Mouse (Mus musculus): ENCODE data around the gene Drap1. TPM values are rescaled to one million over a fixed set of nuclear protein-coding genes. Genes with fewer than 3 reads are reported as not detected.

Drap1 gene
- 100 to 1,000 TPM; 562 to 812 TPM for polyA plus RNA-seq (2012; fragmentation: generic; extraction: Trizol)

GRCm38 (mm10) chr19:5424782-5425741, at the start of gene Drap1, which contains the start of gene AI837181:
TSS of gene Drap1 (minus strand) at chr19:5424979.
TSS of gene AI837181 (plus strand) at chr19:5425144.

GRCm38 (mm10) chr19:5473720-5474119, 48.9 kb upstream of the Drap1 start, which contains the start of gene Efemp2:
TSS of gene Efemp2 (plus strand) at chr19:5473954.

GRCm38 (mm10) chr19:5468374-5468773, 43.6 kb upstream of the Drap1 start, which contains the start of gene Ctsw:
TSS of gene Ctsw (minus strand) at chr19:5468507.

GRCm38 (mm10) chr19:5460465-5460911, 35.7 kb upstream of the Drap1 start, which contains the start of gene Fibp:
TSS of gene Fibp (plus strand) at chr19:5460615.

GRCm38 (mm10) chr19:5457746-5458442, 33.1 kb upstream of the Drap1 start, which contains the start of gene Ccdc85b:
TSS of gene Ccdc85b (minus strand) at chr19:5457894.

GRCm38 (mm10) chr19:5447515-5448353, 23.0 kb upstream of the Drap1 start, which contains the start of gene Fosl1:
TSS of gene Fosl1 (plus strand) at chr19:5447547.

GRCm38 (mm10) chr19:5402293-5402692, 22.5 kb downstream of the Drap1 start, which contains the start of gene Tsga10ip:
TSS of gene Tsga10ip (minus strand) at chr19:5402526.

GRCm38 (mm10) chr19:5388588-5389242, 36.1 kb downstream of the Drap1 start, which contains the start of gene Sart1:
TSS of gene Sart1 (minus strand) at chr19:5388703.

Other genes with a start within 250 kb of the Drap1 start
- 10 to 100 TPM in 1 of 2 experiments, 1 to 10 TPM in 1; 7.7 to 24.1 TPM for gene Pacs1, start 151.9 kb downstream of the Drap1 start, polyA plus RNA-seq (2012; fragmentation: generic; extraction: Trizol)
- gene Sf3b2, start 129.5 kb downstream of the Drap1 start, polyA plus RNA-seq (2012; fragmentation: generic; extraction: Trizol), result 100 to 1,000 TPM; 155 to 206 TPM
- under 1 TPM; 0.01 to 0.04 TPM for gene Gal3st3, start 126.6 kb downstream of the Drap1 start, polyA plus RNA-seq (2012; fragmentation: generic; extraction: Trizol)
- gene Catsper1, start 89.2 kb downstream of the Drap1 start, polyA plus RNA-seq (2012; fragmentation: generic; extraction: Trizol), result under 1 TPM in 1 of 2 experiments, not detected in 1; 0.01 TPM
- 10 to 100 TPM; 13.3 to 17.5 TPM for gene Cst6, start 75.4 kb downstream of the Drap1 start, polyA plus RNA-seq (2012; fragmentation: generic; extraction: Trizol)
- 10 to 100 TPM; 19.7 to 31.1 TPM for gene Eif1ad, start 58.2 kb downstream of the Drap1 start, polyA plus RNA-seq (2012; fragmentation: generic; extraction: Trizol)
- gene Banf1, start 57.8 kb downstream of the Drap1 start, polyA plus RNA-seq (2012; fragmentation: generic; extraction: Trizol), result 100 to 1,000 TPM; 410 to 751 TPM
- 100 to 1,000 TPM in 1 of 2 experiments, 10 to 100 TPM in 1; 90.8 to 138 TPM for gene Sart1, start 36.3 kb downstream of the Drap1 start, polyA plus RNA-seq (2012; fragmentation: generic; extraction: Trizol)
- under 1 TPM; 0.15 to 0.57 TPM for gene Tsga10ip, start 22.5 kb downstream of the Drap1 start, polyA plus RNA-seq (2012; fragmentation: generic; extraction: Trizol)
- 100 to 1,000 TPM; 130 to 150 TPM for gene AI837181, start 165 bp upstream of the Drap1 start, polyA plus RNA-seq (2012; fragmentation: generic; extraction: Trizol)
- 10 to 100 TPM; 12.6 to 75.6 TPM for gene Fosl1, start 22.6 kb upstream of the Drap1 start, polyA plus RNA-seq (2012; fragmentation: generic; extraction: Trizol)
- gene Ccdc85b, start 32.9 kb upstream of the Drap1 start, polyA plus RNA-seq (2012; fragmentation: generic; extraction: Trizol), result 10 to 100 TPM; 19.1 to 30.2 TPM
- 10 to 100 TPM; 64.4 to 74.0 TPM for gene Fibp, start 35.6 kb upstream of the Drap1 start, polyA plus RNA-seq (2012; fragmentation: generic; extraction: Trizol)
- 1 to 10 TPM in 1 of 2 experiments, under 1 TPM in 1; 0.12 to 1.7 TPM for gene Ctsw, start 43.5 kb upstream of the Drap1 start, polyA plus RNA-seq (2012; fragmentation: generic; extraction: Trizol)
- gene Efemp2, start 49.0 kb upstream of the Drap1 start, polyA plus RNA-seq (2012; fragmentation: generic; extraction: Trizol), result 100 to 1,000 TPM; 126 to 239 TPM
- 10 to 100 TPM; 60.9 to 64.0 TPM for gene Mus81, start 63.4 kb upstream of the Drap1 start, polyA plus RNA-seq (2012; fragmentation: generic; extraction: Trizol)
- gene Cfl1, start 65.5 kb upstream of the Drap1 start, polyA plus RNA-seq (2012; fragmentation: generic; extraction: Trizol), result 1,000 to 10,000 TPM; 1,421 to 2,469 TPM
- under 1 TPM; 0.05 to 0.50 TPM for gene 1700020D05Rik, start 78.8 kb upstream of the Drap1 start, polyA plus RNA-seq (2012; fragmentation: generic; extraction: Trizol)
- 1 to 10 TPM; 1.8 to 8.4 TPM for gene Snx32, start 85.6 kb upstream of the Drap1 start, polyA plus RNA-seq (2012; fragmentation: generic; extraction: Trizol)
- gene Ovol1, start 135.7 kb upstream of the Drap1 start, polyA plus RNA-seq (2012; fragmentation: generic; extraction: Trizol), result under 1 TPM in 1 of 2 experiments, not detected in 1; 0.02 TPM
- 1 to 10 TPM; 6.6 to 7.6 TPM for gene Ap5b1, start 143.0 kb upstream of the Drap1 start, polyA plus RNA-seq (2012; fragmentation: generic; extraction: Trizol)
- 100 to 1,000 TPM; 102 to 285 TPM for gene Rnaseh2c, start 176.9 kb upstream of the Drap1 start, polyA plus RNA-seq (2012; fragmentation: generic; extraction: Trizol)
- 10 to 100 TPM; 20.8 to 66.9 TPM for gene Kat5, start 185.3 kb upstream of the Drap1 start, polyA plus RNA-seq (2012; fragmentation: generic; extraction: Trizol)
- gene Rela, start 212.5 kb upstream of the Drap1 start, polyA plus RNA-seq (2012; fragmentation: generic; extraction: Trizol), result 10 to 100 TPM; 47.2 to 73.0 TPM
- gene Sipa1, start 238.7 kb upstream of the Drap1 start, polyA plus RNA-seq (2012; fragmentation: generic; extraction: Trizol), result 10 to 100 TPM; 21.0 to 36.8 TPM

All from C3H10T1/2 (cell line).